Mouse (Mus musculus): Measurements from ENCODE around the gene Abcd3. TPM values are rescaled to one million over a fixed set of nuclear protein-coding genes. Genes with fewer than 3 reads are reported as not detected.

The Abcd3 gene
- polyA plus RNA-seq, 1 experiment from 2014 or later = 84.8 TPM

DNA sequence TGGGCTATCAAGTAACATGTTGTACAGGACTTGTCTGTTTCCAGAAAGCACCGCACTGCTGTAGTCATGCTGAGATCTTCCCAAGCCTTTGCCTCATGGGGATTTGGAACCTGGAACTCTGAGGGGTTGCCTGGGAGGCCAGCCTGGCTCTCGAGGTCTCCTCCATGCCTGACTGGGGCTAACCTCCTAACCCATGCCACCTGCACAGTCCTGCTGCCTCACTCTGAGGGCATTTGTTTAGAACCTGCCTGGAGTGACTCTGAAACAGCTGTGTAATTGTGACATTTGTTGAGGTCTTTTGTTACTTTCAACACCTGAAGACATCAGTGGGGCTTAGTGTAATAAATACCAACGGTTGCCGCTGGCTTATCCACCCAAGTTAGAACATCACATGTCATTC lies 102.9 kb downstream of the Abcd3 start:
- DNase-seq (ENCODE audit: low spot score) (no peak), ATAC-seq (ENCODE audit: low FRiP score) (no peak)
- 73% methylated on average over 4 of the region's 4 CpGs for WGBS
- Histone ChIP-seq H3K27me3 (ENCODE audit: control insufficient read depth, insufficient read depth, low read length) (no peaks in the 10 kb centered on the region), H3K4me3 (replicated peaks; ENCODE audit: low read length) (no peak overlapping the region), H3K9me3 (ENCODE audit: control insufficient read depth, low read length) (no peaks in the 10 kb centered on the region), H3K27ac (no peak overlapping the region), H3K9ac (no peak overlapping the region), H3K4me2 (replicated peaks) (no peak overlapping the region), H3K4me1 (replicated peaks; ENCODE audit: control insufficient read depth, insufficient read depth, low read length) (no peaks in the 10 kb centered on the region), H3K36me3 (replicated peaks; ENCODE audit: control insufficient read depth, insufficient read depth) (no peaks in the 10 kb centered on the region)

DNA sequence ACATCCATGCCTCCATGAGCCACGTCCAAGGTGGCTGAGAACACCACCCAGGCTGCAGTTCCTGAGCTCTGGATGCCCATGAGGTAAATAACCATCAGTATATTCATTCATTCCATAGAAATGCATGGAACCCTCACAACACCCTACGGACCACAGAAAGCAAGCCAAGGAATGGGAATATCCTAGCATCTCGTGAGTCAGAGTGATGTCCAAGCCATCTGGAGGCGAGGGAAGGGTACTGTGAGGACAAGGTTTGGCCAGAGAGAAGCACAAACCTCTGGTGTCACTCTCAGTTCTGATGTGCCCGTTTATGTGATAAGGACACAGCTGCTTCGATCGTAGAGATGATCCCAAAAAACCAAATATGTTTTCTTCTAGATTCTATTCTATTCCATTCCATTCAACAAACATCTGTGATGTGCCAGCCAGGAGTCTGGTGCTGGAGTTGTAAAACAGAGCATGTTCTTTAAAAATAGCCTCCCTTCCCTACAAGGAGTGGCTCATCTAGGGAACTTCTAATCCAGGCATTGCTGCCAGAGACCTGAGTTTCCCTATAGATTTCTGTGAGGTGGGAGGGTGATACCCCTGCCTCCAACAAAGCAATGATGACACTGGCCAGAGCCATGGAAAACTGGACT lies 104.1 kb downstream of the Abcd3 start:
- Histone ChIP-seq H3K27ac (no peak overlapping the region), H3K4me3 (replicated peaks; ENCODE audit: low read length) (no peak overlapping the region), H3K9me3 (ENCODE audit: control insufficient read depth, low read length) (no peaks in the 10 kb centered on the region), H3K36me3 (replicated peaks; ENCODE audit: control insufficient read depth, insufficient read depth) (no peaks in the 10 kb centered on the region), H3K4me2 (replicated peaks) (no peak overlapping the region), H3K27me3 (ENCODE audit: control insufficient read depth, insufficient read depth, low read length) (no peaks in the 10 kb centered on the region), H3K4me1 (replicated peaks; ENCODE audit: control insufficient read depth, insufficient read depth, low read length) (peaks cover 5% of the 10 kb centered on the region; the same call in 1 of the 2 replicates), H3K9ac (no peak overlapping the region)
- ATAC-seq (ENCODE audit: low FRiP score) = no peak
- 89% methylated on average over 7 of the region's 7 CpGs for WGBS
- no peak for DNase-seq (ENCODE audit: low spot score)

Other genes starting within 250 kb of the Abcd3 start
- gene 4930432M17Rik, start 144.5 kb downstream of the Abcd3 start, polyA plus RNA-seq (2014; fragmentation: Nextera tagmentation; extraction: Ambion mirVana) = not detected in 2 replicates
- gene F3, start 91.8 kb downstream of the Abcd3 start, polyA plus RNA-seq (2014; fragmentation: Nextera tagmentation; extraction: Ambion mirVana) = 6.5 and 8.2 TPM in 2 replicates
- 36.7 and 39.3 TPM in 2 replicates for gene Arhgap29, start 137.2 kb upstream of the Abcd3 start, polyA plus RNA-seq (2014; fragmentation: Nextera tagmentation; extraction: Ambion mirVana)
- gene Abca4, start 229.1 kb upstream of the Abcd3 start, polyA plus RNA-seq (2014; fragmentation: Nextera tagmentation; extraction: Ambion mirVana) = 4.1 and 5.1 TPM in 2 replicates